Mouse (Mus musculus) layer of hippocampus, adult 9-11 months (tissue): Measurements from ENCODE around the gene Dyx1c1.

Source experiments
- DNase-seq: peaks from one replicate; pipeline ENCODE4 v3.0.0; 2022

Gene Dyx1c1

DNA sequence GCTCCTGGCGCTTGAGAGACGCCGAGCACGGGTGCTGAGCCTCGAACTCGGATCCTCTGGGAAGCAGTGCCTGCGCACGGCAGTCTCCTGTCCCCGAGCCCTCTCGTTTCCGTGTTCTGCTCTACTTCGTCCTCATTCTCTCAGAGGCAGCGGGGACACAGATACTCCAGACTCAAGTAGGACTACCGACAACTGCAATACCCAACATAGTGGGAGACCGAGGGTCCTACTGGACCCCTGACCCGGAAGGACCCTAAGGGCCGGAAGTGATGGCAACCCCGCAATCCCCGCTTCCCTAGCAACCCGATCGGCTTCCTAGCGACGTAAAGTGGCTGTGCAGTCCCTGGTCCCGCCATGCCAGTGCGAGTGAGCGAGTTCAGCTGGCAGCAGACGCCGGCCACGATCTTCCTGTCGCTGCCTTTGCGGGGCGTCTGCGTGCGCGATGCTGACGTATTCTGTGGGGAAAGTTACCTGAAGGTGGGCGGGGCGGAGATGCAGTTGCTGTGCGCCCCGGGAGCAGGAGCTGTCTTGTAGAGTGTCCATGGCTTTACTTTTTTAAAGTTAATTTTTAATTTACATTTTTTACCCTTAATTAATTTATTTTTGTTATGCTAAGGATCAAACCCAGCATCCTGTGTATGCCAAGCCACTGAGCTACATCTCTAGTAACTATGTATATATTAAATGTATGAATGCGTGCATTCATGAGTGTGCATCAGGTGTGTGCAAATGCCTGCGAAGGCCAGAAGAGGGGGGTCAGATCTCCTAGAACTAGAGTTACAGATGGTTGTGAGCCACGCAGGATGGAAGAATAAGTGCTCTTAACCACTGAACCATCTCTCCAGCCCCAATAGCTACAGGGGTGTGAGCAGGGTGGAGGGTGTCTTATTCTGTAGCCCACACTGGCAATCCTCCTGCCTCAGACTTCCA lies at the start of gene Dyx1c1, which contains the start of gene Gm44503:
Dyx1c1 (plus strand) TSS at position 265 of the 930 bp plus-strand sequence.
Gm44503 (plus strand) TSS at position 332 of the 930 bp plus-strand sequence.
- DNase-seq = peak; percentile 77

DNA sequence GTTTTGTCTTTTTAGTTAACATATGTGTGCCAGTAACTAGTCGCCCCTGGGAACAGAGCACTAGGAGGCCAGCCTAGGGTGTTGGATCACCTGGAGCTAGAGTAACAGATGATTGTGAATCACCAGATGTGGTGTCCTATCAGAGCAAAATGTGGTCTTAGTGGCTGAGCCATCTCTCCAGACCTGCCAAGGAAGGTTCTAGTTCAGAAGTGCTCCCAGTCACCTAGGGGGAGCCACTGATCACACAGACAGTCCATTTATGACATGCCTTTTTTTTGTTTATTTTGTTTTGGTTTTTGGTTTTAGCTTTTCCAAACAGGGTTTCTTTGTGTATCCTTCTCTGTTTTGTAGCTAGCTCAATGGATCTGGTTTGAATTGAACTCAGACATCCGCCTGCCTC lies 47.2 kb upstream of the Dyx1c1 start:
- DNase-seq = no peak

DNA sequence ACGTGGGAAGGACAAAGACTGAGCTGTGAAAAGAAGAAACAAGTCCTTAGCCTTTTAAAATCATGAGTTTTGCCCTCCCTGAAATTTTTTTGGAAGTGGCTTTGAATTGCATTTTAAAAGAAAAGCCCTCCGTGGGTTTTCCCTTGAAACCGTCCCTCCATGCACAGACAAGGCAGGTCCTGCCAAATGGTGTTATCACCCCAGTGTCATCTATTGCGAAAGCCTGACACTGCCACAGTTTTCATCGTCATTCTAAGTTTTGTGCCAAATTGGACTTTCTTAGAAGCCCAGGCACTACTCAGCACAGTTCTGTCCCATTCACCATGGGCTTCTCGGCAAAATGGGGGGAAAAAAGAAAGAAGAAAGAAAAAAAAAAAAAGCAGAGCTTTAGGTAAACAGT lies 45.0 kb upstream of the Dyx1c1 start:
- no peak for DNase-seq

DNA sequence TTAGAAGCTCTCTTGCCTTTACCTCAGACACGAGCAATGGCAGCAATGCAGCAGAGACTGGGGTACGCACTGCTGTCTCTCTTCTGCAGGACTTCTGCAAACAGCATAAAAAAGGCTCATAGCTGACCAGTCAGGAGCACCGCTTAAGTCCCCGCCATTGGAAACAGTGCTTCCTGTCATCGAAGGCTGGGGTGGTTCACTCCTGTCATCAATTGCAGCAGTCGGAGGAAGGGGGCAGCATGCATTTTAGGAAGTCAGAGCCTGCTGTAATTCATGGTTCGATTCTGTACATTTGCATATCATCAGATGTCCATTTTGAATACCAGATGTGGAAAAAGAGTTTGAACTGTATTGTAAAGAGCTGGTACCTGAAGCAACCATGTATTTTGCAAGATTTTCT lies 42.9 kb upstream of the Dyx1c1 start:
- DNase-seq = no peak

DNA sequence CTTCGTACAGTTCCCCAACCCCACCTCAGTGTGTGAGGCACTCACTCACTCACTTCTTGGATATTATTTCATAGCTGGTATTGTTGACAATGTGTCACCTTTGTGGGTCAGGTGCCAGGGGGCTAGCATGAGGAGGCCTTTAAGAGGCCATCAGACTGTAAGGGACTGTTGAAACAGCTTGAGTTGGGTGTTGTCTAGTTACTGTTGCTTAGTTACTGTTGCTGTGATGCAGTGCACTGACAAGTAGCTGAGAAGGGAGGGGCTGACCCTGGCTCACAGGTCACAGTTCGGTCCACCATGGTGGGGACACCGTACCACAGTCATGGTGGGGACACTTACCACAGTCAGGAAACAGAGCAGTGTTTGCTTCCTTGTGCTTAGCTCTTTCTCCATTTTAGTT lies 35.5 kb upstream of the Dyx1c1 start:
- DNase-seq = no peak

DNA sequence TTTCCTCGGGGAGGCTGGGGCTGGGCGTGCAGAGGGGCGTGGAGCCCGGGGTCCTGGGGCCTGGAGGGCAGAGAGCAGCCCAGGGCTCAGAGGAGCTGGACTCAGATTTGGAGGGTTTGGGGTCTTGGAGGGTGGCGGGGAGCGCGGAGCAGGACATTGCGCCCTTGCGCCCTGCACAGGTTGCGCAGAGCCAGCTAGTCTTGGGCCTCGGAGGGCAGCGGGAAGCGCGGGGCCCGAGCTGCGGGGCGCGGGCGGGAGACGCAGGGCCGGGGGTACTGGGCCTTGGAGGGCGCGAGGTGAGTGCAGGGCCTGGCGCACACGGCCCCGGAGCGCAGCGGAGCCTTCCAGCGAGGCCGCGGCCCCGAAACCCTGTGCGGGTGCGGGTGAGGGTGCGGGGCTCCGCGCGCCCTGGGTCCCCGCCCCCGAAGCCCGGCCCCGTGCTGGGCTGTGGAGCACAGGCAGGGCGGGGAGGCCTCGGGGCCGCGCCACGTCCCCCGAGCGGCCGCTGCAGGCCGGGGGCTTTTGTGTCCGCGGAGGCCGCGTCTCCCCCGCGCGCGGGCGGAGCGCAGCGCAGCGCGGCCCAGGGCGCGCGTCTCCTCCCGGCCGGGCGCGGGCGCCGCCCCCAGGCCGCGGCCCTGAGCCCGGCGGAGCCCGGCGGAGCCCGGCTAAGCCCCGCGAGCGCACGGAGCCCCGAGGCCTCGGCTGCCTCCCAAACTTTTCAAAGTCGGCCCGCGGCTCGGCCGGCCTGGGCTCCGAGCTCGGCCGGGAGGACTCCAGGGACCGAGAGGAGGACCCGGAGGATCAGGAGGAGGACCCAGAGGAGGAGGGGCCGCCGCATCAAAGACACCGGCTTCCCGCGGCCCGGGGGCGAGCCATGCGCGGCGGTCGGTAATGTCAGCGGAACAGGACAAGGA lies 33.3 kb upstream of the Dyx1c1 start, which contains the start of gene Pygo1:
Pygo1 (plus strand) TSS at position 625 of the 914 bp plus-strand sequence.
- DNase-seq = no peak

DNA sequence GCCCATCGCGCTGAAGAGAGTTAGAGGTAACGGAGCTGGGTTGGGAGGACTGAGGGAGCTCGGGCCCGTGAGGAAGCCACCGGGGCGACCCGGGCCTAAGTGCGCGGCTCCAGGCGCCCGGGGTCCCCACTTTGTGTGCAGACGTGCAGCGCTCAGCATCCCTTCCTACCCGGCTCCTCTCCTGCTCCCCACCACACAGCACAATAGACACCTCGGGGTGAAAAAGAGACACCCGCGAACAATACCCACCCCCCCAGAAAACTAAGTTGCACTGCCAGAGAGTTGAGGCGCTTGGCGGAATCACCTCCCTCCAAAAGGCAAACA lies 32.7 kb upstream of the Dyx1c1 start:
- DNase-seq = no peak

DNA sequence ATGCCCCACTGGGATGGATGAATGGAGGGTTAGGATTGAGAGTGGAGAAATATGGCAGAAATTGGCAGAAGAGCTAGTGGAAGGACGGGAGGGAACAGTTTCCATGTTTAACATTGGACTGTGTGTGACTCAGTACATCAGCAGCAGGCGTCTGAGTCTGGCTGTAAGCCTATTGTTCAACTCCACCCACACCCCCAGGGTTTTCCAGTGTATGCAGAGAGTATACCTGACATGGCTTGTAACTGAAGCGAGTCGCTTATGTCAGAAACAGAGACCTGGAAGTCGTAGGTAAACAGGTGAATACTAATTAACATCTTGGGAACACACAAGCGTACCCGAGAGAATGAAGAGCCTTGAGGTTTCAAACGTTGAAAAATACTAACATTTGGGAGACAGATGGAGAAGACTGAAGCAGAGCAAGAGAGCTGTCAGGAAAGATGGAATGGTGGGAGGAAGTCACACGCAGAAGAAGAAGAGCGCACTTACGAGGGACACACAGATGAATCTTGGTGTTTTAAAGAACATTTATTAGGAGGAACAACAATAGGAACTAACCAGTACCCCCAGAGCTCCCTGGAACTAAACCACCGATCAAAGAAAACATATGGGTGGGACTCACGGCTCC lies 27.3 kb upstream of the Dyx1c1 start:
- DNase-seq = peak; percentile 89

DNA sequence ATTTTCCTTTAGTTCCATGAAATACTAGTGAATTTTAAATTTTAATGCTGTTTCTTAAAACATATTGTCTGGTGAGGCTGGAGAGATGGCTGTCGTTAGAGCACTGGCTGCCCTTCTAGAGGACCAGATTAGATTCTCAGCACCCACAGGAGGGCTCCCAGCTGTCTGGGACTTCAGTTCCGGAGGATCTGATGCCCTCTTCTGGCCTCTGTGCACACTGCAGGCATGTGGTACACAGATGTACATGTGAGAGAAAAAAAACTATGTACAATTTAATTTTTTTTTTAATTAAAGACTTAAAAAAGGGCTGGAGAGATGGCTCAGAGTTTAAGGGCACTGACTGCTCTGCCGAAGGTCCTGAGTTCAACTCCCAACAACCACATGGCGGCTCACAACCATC lies 23.3 kb upstream of the Dyx1c1 start:
- DNase-seq = no peak

DNA sequence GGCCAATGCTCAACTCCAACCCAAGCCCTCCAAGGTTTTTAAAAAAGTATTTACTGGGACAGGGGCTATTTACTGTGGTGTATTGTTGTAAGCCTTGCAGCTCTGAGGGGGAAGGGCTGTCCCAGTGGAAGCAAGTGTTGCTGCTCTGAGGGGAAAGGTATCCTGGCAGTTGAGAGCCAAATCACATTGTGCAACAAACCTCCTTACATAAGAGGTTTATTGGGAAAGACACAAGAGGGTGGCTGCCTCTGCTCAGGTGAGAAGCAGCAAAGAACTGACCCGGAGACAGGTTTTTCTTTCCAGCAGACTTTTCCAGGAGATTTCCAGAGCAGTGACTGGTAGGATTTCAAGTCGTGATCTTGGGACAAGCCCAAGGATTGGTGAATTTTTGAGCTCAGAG lies 22.3 kb upstream of the Dyx1c1 start:
- DNase-seq = no peak

DNA sequence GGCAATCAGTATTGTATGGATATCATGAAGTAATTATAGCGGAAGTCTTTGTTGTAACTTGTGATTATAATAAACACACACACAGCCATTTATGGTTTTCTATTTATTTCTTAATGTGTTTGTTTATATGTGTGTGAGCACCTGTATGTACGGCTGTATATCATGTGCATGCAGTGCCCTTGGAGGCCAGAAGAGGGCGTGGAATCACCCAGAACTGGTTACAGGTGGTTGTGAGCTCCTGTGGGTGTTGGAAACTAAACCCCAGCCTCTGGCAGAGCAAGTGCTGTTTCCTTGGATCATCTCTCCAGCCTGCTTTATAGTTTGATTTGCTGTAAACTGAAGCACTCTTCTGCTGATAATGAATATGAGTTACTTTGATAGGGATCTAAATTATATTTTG lies 15.2 kb upstream of the Dyx1c1 start:
- no peak for DNase-seq

DNA sequence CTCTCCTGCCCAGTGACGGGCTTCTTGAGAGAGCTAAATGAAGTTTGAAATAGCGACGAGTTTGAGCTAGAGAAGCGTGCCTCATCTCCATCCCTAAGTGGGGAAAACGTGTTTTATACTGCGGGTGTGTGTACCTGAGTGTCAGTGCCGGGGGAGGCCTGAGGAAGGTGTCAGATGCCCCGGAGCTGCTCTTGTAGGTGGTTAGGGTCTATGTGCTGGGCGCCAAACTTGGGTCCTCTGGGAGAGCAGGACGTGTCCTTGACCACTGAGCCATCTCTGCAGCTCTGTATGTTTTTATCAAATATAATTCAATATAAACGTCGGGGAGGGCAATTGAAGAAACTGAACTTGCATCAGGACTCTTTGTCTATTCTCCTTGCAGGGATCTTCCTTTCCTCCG lies 14.3 kb upstream of the Dyx1c1 start:
- DNase-seq = no peak

DNA sequence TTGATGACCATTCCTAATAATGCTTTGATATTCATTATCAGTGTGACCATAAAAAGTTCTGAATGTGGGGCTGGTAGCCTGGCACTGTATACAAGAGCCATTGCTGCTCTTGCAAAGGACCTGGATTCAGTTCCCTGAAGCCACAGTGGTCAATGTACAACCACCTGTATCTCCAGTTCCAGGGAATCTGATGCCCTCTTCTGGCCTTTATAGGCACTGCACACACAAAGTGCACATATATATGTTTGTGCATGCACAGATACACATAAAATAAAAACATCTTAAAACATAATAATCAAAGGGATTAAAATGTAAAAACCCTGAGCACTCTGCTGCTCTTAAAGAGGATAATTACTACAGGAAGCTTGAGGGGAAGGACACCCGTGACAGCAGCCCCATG lies 11.6 kb upstream of the Dyx1c1 start:
- no peak for DNase-seq

DNA sequence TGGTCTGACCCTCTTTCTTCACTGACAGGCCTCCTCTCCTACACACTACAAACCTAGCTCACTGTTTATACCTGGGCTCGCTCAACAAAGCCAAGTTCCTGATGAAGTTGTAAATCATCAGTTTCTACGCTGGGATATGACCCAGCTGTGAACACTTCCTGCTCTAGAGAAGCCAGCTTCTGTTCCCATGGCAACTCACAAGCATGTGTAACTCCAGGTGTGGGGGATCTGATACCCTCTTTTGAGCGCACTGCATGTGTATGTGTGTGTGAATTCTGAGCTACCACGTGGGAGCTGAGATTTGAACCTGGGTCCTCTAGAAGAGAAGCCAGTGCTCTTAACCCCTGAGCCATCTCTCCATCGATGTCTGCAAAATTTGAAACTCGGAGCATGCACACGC lies 9.0 kb upstream of the Dyx1c1 start:
- no peak for DNase-seq

DNA sequence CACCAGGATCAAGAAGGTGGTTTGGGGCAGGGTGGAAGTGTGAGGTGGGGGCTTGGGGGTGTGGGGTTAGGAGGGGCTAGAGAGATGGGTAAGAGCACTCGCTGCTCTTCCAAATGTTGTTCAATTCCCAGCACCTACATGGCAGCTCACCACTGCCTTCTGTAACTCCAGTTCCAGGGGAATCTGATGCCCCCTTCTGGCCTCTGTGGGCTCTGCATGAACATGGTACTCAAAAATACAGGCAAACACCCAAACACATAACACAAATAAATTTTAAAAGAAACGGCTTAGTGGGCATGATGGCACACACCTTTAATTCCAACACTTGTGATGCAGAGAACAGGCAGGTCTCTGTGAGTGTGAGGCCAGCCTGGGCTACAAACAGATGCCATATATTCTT lies 3.8 kb upstream of the Dyx1c1 start:
- DNase-seq = no peak

DNA sequence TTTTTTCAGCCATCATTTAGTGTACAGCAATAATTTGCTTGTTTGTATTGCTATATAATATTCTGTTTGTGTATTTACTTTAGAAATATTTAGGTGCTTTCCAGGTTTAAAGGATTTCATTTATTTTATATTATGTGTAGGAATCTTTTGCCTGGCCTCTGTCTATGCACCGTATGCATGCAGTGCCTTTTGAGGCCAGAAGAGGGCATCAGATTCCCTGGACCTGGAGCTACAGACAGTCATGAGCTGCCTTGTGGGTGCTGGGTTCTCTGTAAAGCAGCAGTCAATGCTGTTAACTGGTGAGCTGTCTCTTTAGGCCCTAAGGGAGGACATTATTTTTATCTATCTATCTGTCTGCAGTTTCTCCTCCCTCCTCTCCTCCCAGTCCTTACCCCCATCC lies 3.0 kb upstream of the Dyx1c1 start:
- peak; percentile 43 for DNase-seq

DNA sequence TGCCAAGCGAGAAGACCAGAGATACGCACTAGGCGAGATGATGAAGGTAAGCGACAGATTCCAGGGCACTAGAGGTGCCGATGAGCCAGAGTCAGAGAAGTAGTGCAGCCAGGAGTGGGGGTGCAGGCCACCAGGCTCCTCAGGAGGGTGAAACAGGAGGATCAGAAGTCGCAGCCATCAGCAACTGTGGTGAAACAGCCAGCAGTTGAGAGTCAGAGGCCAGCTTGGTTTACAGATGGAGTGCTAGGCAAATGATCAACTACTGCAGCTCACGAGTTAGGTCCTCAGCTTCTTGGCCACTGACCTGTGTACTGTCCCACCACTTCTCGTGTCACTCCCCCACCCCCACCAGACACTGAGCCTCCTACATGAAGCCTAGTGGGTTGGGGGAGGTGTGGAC lies 2.8 kb downstream of the Dyx1c1 start:
- DNase-seq = no peak

DNA sequence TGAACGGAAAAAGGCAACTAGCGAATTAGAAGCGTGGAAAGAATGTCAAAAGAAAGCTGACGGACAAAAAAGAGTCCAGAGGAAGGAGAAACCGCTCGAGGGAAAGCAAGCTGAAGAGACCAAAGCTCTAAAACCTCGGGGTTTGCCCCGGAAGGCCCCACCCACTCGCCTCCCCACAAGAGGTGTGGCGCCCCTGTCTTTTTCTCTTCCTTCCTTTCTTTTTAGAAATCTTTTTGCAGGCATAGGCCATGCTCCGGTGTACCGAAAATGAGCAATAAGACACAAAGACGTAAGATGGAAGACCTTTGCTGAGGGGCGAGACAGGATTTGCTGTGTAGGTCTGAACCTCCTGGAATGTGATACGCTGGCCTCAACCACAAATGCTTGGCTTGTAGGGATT lies 3.4 kb downstream of the Dyx1c1 start:
- no peak for DNase-seq

DNA sequence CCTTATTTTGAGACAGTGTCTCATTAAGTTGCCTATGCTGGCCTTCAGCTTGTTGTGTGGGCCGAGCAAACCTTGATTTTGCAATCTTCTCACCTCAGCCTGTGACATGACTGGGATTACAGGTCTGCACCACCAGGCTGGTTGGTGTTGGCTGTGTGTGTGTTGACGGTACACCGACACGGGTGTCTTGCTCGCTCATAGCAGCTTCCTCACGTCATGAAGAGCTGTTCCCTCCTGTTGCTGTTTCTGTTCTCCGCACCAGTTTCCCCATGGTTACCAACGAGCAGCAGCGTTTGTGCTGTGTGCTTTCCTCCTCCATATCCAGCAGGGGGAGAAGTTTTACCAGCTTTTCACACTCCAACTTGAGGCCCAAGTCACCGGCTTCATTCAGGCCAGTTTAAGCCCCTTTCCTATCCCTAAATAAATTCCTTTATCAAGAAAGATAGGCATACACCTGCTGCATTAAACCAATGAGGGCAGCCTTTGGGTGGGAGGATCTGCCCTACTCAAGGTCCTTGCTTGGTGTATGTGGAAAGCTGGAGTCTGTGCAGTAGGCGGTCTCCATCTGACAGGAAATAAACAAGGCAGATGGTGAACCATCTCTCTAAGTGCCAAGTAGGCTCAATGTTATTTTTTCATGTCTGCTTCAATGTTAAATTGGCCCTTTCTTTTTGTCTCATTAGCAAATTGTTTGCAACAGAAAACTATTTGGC lies 9.9 kb downstream of the Dyx1c1 start:
- DNase-seq = peak; percentile 93

DNA sequence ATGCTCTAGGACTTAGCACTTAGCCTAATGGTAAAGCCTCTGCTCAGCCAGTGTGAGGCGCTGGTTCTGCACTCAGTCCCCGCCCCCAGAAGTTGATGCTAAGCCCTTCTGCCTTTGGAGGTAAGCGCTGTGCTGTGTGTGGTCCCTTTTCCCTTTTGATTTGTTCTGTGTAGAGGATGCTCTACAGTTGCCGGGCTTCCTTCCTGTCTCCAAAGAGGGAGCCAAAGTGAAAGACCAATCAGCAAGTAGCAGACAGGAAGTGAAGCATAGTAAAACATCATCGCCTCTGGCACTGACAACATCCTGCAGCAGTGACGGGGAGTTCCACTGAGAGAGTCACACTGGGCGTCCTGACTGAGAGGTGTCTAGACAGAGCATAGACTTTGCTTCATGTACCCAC lies 11.3 kb downstream of the Dyx1c1 start:
- DNase-seq = no peak

DNA sequence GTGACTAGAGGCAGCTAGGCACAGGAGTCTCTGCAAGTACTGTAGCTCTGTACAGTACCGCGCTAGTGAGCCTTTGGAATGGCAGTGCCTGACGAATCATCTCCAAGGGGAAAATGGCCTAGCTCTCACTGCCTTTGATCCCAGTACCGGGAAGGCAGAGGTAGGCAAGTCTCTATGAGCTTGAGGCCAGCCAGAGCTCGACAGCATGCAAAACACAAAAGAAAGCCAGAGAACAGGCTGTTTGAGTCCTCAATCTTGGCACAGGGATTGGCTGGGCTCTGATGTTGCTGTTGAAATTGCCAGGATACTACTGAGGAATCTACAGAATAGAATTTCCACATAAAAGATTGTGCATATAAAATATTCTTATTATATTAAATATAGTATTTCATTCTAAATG lies 13.8 kb downstream of the Dyx1c1 start:
- no peak for DNase-seq

DNA sequence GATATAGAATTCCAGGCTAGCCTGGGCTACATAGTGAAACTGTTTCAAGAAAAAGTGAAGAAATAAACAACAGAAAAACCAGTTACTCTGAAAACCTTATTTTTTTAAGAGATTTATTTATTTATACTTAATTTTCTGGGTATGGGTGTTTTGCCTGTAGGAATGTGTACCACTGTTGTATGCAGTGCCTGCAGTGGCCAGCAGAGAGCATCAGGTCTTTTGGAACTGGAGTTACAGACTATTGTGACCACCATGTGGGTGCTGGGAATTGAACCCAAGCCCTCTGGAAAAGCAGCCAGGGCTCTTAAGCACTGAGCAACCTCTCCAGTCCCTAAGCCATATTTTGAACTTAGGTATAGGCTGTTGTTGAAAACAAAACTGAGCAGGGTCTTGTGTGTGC lies 14.4 kb downstream of the Dyx1c1 start:
- DNase-seq = no peak

DNA sequence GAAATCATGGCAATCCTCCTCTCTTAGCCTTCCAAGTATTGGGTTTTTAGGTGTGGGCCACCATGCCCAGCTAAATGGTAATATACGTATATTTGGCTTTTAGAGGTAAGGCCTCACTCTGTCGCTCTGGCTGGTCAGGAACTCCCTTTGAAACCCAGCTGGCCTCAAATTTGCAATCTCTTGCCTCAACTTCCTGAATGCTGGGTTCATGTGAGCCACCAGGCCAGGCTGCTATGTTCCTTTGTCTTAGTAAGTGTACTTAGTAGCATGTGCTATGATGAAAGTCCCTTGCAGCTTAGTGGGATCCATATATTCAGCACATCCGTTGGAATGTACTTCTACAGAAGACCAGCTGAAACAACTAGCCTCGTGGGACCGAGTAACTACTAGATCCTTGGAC lies 16.1 kb downstream of the Dyx1c1 start:
- no peak for DNase-seq
